Mouse (Mus musculus) adrenal gland, postnatal 10 days (tissue): ENCODE measurements around the gene Zglp1. TPM values are rescaled to one million over a fixed set of nuclear protein-coding genes. Genes with fewer than 3 reads are reported as not detected.

ENCODE experiments used
- DNase-seq: peaks from one replicate; pipeline ENCODE4 v3.0.0; 2021; ENCODE audit warnings: mixed read lengths
- microRNA-seq: library from miRNA; unstranded; fragments of <30 nt; microRNA quantifications from one replicate; pipeline ENCODE4 v1.2.0, GENCODE M21; 2021
- total RNA-seq, 2 experiments: library from RNA; stranded (reverse); gene quantifications; 2 replicates each; pipeline ENCODE4 v1.2.3; 2021

Gene Zglp1
- total RNA-seq, 2 experiments from 2014 or later, result not detected

- no peak for DNase-seq
Measured at GRCm38 (mm10) chr9:21026849-21027248, 40.0 kb downstream of the Zglp1 start.

GRCm38 (mm10) chr9:21025258-21025810 lies 41.6 kb downstream of the Zglp1 start:
- no peak for DNase-seq

GRCm38 (mm10) chr9:21022726-21023125 lies 44.2 kb downstream of the Zglp1 start:
- no peak for DNase-seq

GRCm38 (mm10) chr9:21022288-21022687 lies 44.6 kb downstream of the Zglp1 start:
- no peak for DNase-seq

GRCm38 (mm10) chr9:21021363-21021762 lies 45.5 kb downstream of the Zglp1 start:
- no peak for DNase-seq

- DNase-seq, result no peak
Measured at GRCm38 (mm10) chr9:21018600-21018999, 48.3 kb downstream of the Zglp1 start.

GRCm38 (mm10) chr9:21017177-21017575 lies 49.7 kb downstream of the Zglp1 start:
- DNase-seq, result no peak

- peak; percentile 29 for DNase-seq
Measured at GRCm38 (mm10) chr9:21016331-21017176, 50.3 kb downstream of the Zglp1 start.

- DNase-seq, result peak; percentile 72
Measured at GRCm38 (mm10) chr9:21015571-21016130, 51.2 kb downstream of the Zglp1 start, which contains the start of gene Icam1. Gene Icam1 (plus strand): TSS chr9:21015985.

- DNase-seq, result peak; percentile 63
Measured at GRCm38 (mm10) chr9:21014691-21015570, 52.0 kb downstream of the Zglp1 start.

Small RNAs within 50 kb of the gene (microRNA-seq; reads per million reads assigned to microRNA genes)
- gene Mir1900, result not detected
- gene Mir7082, result not detected

Other genes starting within 250 kb of the Zglp1 start
- not detected for gene Rdh8, start 248.6 kb downstream of the Zglp1 start, total RNA-seq
- gene A230050P20Rik, start 198.5 kb downstream of the Zglp1 start, total RNA-seq, result 10 to 100 TPM; 17.1 to 28.0 TPM
- gene Angptl6, start 187.4 kb downstream of the Zglp1 start, total RNA-seq, result 1 to 10 TPM; 5.0 to 5.3 TPM
- 10 to 100 TPM; 32.6 to 38.2 TPM for gene Ppan, start 178.9 kb downstream of the Zglp1 start, total RNA-seq
- 100 to 1,000 TPM; 136 to 143 TPM for gene Eif3g, start 168.5 kb downstream of the Zglp1 start, total RNA-seq
- 10 to 100 TPM; 44.9 to 54.7 TPM for gene Dnmt1, start 107.2 kb downstream of the Zglp1 start, total RNA-seq
- gene S1pr2, start 90.3 kb downstream of the Zglp1 start, total RNA-seq, result 1 to 10 TPM; 7.4 to 9.7 TPM
- gene Mrpl4, start 64.4 kb downstream of the Zglp1 start, total RNA-seq, result 100 to 1,000 TPM; 121 to 125 TPM
- 10 to 100 TPM; 10.8 to 12.4 TPM for gene Icam1, start 51.1 kb downstream of the Zglp1 start, total RNA-seq
- gene Icam4, start 37.7 kb downstream of the Zglp1 start, total RNA-seq, result 1 to 10 TPM; 2.3 to 3.2 TPM
- under 1 TPM; 0.51 to 0.67 TPM for gene Icam5, start 35.0 kb downstream of the Zglp1 start, total RNA-seq
- gene Gm49373, start 6.0 kb upstream of the Zglp1 start, total RNA-seq, result under 1 TPM; 0.45 to 0.51 TPM
- gene Fdx1l, start 6.5 kb upstream of the Zglp1 start, total RNA-seq, result 10 to 100 TPM; 32.5 to 38.6 TPM
- 1 to 10 TPM in 1 of 2 experiments, under 1 TPM in 1; 0.63 to 1.5 TPM for gene Gm38431, start 24.9 kb upstream of the Zglp1 start, total RNA-seq
- gene Raver1, start 24.9 kb upstream of the Zglp1 start, total RNA-seq, result 10 to 100 TPM; 47.2 to 50.3 TPM
- 10 to 100 TPM; 12.5 to 18.6 TPM for gene Tyk2, start 64.2 kb upstream of the Zglp1 start, total RNA-seq
- gene Cdc37, start 82.9 kb upstream of the Zglp1 start, total RNA-seq, result 100 to 1,000 TPM; 155 to 160 TPM
- gene Pde4a, start 98.6 kb upstream of the Zglp1 start, total RNA-seq, result 10 to 100 TPM; 22.7 to 31.5 TPM
- 10 to 100 TPM; 39.4 to 45.8 TPM for gene Keap1, start 172.3 kb upstream of the Zglp1 start, total RNA-seq
- gene S1pr5, start 181.3 kb upstream of the Zglp1 start, total RNA-seq, result 1 to 10 TPM; 1.4 to 1.7 TPM
- 10 to 100 TPM; 45.4 to 48.1 TPM for gene Atg4d, start 198.2 kb upstream of the Zglp1 start, total RNA-seq
- gene Kri1, start 220.9 kb upstream of the Zglp1 start, total RNA-seq, result 10 to 100 TPM; 28.8 to 38.4 TPM
- 10 to 100 TPM; 16.8 to 23.8 TPM for gene Cdkn2d, start 224.3 kb upstream of the Zglp1 start, total RNA-seq
- under 1 TPM in 1 of 2 experiments, not detected in 1; 0.15 TPM for gene Ap1m2, start 245.2 kb upstream of the Zglp1 start, total RNA-seq